Mouse (Mus musculus) 3134 (cell line): ENCODE results near the gene Gm21425.
"Not testable (repeated sequence)": the region's sequence is repeated elsewhere in the genome, so short reads cannot be mapped to it uniquely, and the experiment has no call there.

Experiments used
- DNase-seq: peaks from one replicate; pipeline ENCODE4 v3.0.0-alpha.2; 2011; ENCODE audit warnings: low spot score; ENCODE audit not compliant: insufficient read length; ENCODE audit errors: extremely low read depth

The Gm21425 gene

DNA sequence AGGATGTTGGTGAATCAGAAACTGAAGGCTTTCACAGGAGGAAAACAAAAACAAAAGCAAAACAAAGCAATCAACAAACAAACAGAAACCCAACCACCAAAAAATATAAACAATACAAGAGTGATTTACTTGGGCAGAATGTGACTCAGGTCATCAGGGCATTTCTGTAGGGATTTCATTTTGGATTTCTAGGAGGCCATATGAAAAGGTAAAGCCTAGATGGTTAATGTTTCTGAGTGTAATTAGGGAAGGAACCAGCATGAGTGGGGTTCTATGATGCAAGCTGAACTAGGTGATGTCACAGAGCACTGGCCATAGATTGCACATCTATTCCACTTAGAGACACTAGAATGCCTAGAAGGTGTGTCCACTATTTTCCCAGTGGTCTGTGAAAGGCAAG lies at the start of gene Gm21425:
Gene Gm21425 (plus strand): TSS at position 301 of the 400 bp plus-strand sequence.
- not testable (repeated sequence) for DNase-seq

DNA sequence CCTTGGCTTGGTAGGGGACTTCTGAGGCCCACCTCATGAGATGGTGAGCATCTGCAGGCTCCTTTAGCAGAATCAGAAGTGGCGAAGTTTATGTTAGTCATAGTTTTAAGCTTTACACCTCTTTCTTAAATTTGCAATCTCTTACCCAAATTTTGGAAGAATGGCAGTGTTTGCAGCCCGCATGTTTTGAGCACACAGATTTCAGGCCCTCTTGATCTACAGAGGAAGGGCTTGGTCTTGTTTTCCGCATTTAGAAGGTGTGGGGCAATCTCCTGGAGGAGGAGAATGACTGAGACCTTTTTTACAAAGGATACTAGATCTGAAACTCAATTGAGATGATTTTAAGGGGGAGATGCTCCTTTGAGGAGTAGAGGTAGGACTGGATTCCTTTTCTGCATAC lies 28.4 kb upstream of the Gm21425 start, which contains the start of gene Gm21891:
Gene Gm21891 (minus strand): TSS at position 101 of the 400 bp plus-strand sequence.
- DNase-seq, result not testable (repeated sequence)
